Mouse (Mus musculus) liver, embryonic 13.5 days (tissue): ENCODE measurements around the gene U2af1. TPM values are rescaled to one million over a fixed set of nuclear protein-coding genes. Genes with fewer than 3 reads are reported as not detected.
"Not testable (repeated sequence)": the region's sequence is repeated elsewhere in the genome, so short reads cannot be mapped to it uniquely, and the experiment has no call there.

Experiments used
- ATAC-seq: fragments of 200-750 bp; cut with Nextera tagmentation; 2 replicates; pipeline ENCODE4 v1.8.0; 2017; ENCODE audit warnings: low read depth, mild to moderate bottlenecking, moderate number of reproducible peaks, moderate library complexity
- DNase-seq: peaks from one replicate; pipeline ENCODE4 v3.0.0; 2022
- H3K27ac ChIP-seq: fragments of 300-500 bp; sonication (generic); 2 replicates; pipeline ENCODE4 v1.5.1; 2015; ENCODE audit warnings: moderate library complexity, mild to moderate bottlenecking, inconsistent platforms
- H3K27me3 ChIP-seq: fragments of 300-500 bp; sonication (generic); 2 replicates; pipeline ENCODE4 v1.6.1; 2015; ENCODE audit warnings: mild to moderate bottlenecking, inconsistent platforms
- H3K36me3 ChIP-seq: fragments of 300-500 bp; sonication (generic); 2 replicates; pipeline ENCODE4 v1.6.1; 2015; ENCODE audit warnings: mild to moderate bottlenecking, inconsistent platforms
- H3K4me1 ChIP-seq: fragments of 300-500 bp; sonication (generic); replicated peaks from 2 replicates; pipeline ENCODE4 v1.6.1; 2015; ENCODE audit warnings: inconsistent platforms
- H3K4me2 ChIP-seq: fragments of 300-500 bp; sonication (generic); 2 replicates; pipeline ENCODE4 v1.6.1; 2015; ENCODE audit warnings: inconsistent platforms, mild to moderate bottlenecking, moderate library complexity
- H3K4me3 ChIP-seq: fragments of 300-500 bp; sonication (generic); replicated peaks from 2 replicates; pipeline ENCODE4 v1.5.1; 2015; ENCODE audit warnings: mild to moderate bottlenecking, inconsistent platforms
- H3K9ac ChIP-seq: fragments of 300-500 bp; sonication (generic); 2 replicates; pipeline ENCODE4 v1.6.1; 2015; ENCODE audit warnings: mild to moderate bottlenecking, inconsistent platforms
- H3K9me3 ChIP-seq: fragments of 300-500 bp; sonication (generic); replicated peaks from 2 replicates; pipeline ENCODE4 v1.6.1; 2016; ENCODE audit warnings: inconsistent platforms
- WGBS: fragments of 180-500 bp; shearing (Covaris S2); methylation state at CpG from one replicate; pipeline ENCODE4 v1.1.7; 2015; ENCODE audit not compliant: insufficient replicate concordance; 5-methylcytosine and 5-hydroxymethylcytosine counted together
- polyA plus RNA-seq: library from polyadenylated mRNA; unstranded; fragments of >200 nt; fragmentation: Nextera tagmentation; extraction: Ambion mirVana; gene quantifications from 2 replicates; pipeline ENCODE4 v1.2.1, GENCODE M21; 2015

Gene U2af1
- polyA plus RNA-seq, 1 experiment from 2014 or later = 223 TPM

DNA sequence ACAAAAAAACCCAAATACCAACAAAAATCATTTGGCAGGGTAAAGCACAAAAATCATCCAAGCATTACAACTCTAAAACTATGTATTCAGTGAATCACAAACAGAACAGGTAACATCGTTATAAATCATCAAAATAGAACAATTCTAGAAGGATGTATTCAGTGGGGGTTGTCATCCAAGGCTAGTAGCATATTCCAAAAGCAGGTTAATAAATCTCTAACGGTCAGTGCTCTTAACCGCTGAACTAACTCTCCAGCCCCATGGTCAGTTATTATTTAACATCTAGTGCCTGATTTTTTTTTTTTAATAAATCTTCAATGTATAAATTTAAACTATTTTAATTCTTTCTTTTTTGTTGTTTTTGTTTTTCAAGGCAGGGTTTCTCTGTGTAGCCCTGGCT, 49.5 kb downstream of the U2af1 start:
- H3K27me3 ChIP-seq, DNase-seq, H3K9me3 ChIP-seq, H3K4me2 ChIP-seq, H3K4me3 ChIP-seq, H3K9ac ChIP-seq, ATAC-seq, H3K4me1 ChIP-seq, H3K27ac ChIP-seq: not testable (repeated sequence)
- peaks cover 22% of the 10 kb centered on the region for H3K36me3 ChIP-seq
- 90% methylated on average over 3 of the region's 3 CpGs for WGBS

DNA sequence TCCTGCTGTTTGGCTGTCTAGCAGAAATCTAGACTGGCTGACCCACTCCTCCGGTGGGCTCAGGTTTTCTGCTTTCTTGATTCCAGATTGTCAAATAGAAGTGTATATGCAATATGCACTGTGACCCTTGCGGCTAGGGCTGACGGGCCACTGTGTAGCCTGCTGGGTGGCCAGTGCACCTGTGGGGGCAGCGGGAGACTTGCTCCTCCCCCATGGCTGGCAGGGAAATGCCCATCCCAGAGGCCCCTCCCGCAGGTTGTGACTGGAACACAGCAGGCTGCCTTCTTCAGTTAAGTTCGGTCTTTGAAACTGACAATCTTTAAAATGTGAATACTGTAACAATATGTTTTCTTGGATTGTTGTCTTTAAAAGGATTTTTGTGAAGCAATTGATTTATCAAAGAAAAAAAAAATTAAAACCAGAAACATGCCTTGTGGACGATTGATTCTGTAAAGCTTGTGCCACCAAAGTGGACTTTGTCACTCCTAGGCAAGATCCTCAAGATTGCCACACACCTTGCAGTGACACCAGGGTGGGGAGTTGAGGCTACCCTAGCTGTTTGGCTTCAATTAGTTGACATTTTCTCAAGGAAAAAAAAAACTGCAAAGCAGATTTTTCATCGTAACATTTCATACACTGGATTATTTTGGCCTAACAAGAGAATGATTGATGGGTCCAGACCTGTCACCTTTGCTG, 51.3 kb downstream of the U2af1 start:
- H3K9ac ChIP-seq = no peak overlapping the region
- WGBS = 77% methylated on average over 8 of the region's 8 CpGs
- ATAC-seq (no peak), DNase-seq (no peak)
- no peaks in the 10 kb centered on the region for H3K9me3 ChIP-seq
- no peaks in the 10 kb centered on the region for H3K27me3 ChIP-seq
- H3K4me3 ChIP-seq = no peak overlapping the region
- peaks cover 3% of the 10 kb centered on the region; the same call in 1 of the 2 replicates for H3K4me1 ChIP-seq
- H3K36me3 ChIP-seq = peaks cover 34% of the 10 kb centered on the region
- H3K4me2 ChIP-seq = no peak overlapping the region
- no peak overlapping the region for H3K27ac ChIP-seq

- Histone ChIP-seq H3K27ac (no peak overlapping the region), H3K4me1 (peaks cover 3% of the 10 kb centered on the region; the same call in 1 of the 2 replicates), H3K4me3 (no peak overlapping the region), H3K9me3 (no peaks in the 10 kb centered on the region), H3K27me3 (no peaks in the 10 kb centered on the region), H3K4me2 (no peak overlapping the region), H3K9ac (no peak overlapping the region), H3K36me3 (peaks cover 38% of the 10 kb centered on the region)
- ATAC-seq = no peak
- no peak for DNase-seq
- 68% methylated on average over 7 of the region's 7 CpGs for WGBS
These were observed 52.3 kb downstream of the U2af1 start for GRCm38 (mm10) chr17:31606424-31606823.

DNA sequence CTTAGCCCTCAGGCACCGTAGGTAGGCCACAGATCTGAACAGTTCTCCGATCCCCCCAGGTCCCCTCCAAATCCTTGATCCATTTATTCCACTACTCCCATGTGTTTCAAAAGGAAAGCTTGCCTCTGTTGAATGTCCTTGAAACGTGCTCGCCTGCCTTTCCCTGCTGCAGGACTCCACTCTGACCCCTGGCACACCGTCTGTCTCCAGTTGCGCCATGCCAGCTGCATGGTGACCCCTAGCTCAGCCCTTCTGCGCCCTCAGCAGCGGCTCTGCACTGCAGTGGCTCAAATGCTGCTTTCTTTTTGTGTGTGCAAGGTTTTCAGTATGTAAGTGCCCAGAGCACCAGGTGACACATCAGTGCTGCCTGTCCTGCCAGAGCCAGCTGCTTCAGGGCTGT, 60.1 kb downstream of the U2af1 start:
- Histone ChIP-seq H3K9ac (no peak overlapping the region), H3K9me3 (no peaks in the 10 kb centered on the region), H3K4me3 (no peak overlapping the region), H3K4me1 (no peaks in the 10 kb centered on the region), H3K27me3 (no peaks in the 10 kb centered on the region), H3K4me2 (no peak overlapping the region), H3K27ac (no peak overlapping the region), H3K36me3 (peaks cover 44% of the 10 kb centered on the region)
- WGBS = 76% methylated on average over 8 of the region's 8 CpGs
- ATAC-seq (no peak), DNase-seq (no peak)

DNA sequence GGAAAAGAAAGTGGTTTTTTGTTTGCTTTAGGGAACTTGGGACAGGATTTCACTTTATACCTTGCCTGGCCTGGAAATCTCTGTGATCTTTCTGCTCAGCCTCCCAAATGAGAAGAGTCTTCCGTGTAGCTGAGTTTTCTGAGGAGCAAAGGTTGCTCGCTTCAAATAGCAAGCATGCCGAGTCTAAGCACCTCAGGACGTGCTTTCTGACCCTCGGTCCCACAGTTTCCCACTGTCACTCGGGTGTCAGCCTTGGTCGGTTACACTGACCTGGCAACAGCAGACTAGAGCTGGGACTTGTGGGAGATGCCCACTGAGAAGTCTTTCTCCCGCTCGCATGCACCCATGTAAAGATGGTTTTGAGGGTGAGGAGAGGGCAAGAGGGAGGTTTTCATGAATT, 60.7 kb downstream of the U2af1 start:
- Histone ChIP-seq H3K4me1 (no peaks in the 10 kb centered on the region), H3K4me3 (no peak overlapping the region), H3K36me3 (peaks cover 38% of the 10 kb centered on the region), H3K9ac (no peak overlapping the region), H3K27ac (no peak overlapping the region), H3K27me3 (no peaks in the 10 kb centered on the region), H3K9me3 (no peaks in the 10 kb centered on the region), H3K4me2 (no peak overlapping the region)
- ATAC-seq = no peak
- 77% methylated on average over 9 of the region's 9 CpGs for WGBS
- no peak for DNase-seq

Other genes with a start within 250 kb of the U2af1 start
- gene Wdr4, start 138.9 kb downstream of the U2af1 start, polyA plus RNA-seq = 36.9 and 39.4 TPM in 2 replicates
- 163 and 179 TPM in 2 replicates for gene Ndufv3, start 138.8 kb downstream of the U2af1 start, polyA plus RNA-seq
- 11.1 and 12.9 TPM in 2 replicates for gene Pknox1, start 94.2 kb downstream of the U2af1 start, polyA plus RNA-seq
- 11.0 and 11.6 TPM in 2 replicates for gene Cbs, start 21.7 kb downstream of the U2af1 start, polyA plus RNA-seq
- gene Cryaa, start 18.9 kb upstream of the U2af1 start, polyA plus RNA-seq = not detected in 2 replicates
- 3.6 and 3.9 TPM in 2 replicates for gene Sik1, start 196.9 kb upstream of the U2af1 start, polyA plus RNA-seq